Mouse (Mus musculus) lung, embryonic 16.5 days (tissue): ENCODE results near the gene E030018B13Rik. TPM values are rescaled to one million over a fixed set of nuclear protein-coding genes. Genes with fewer than 3 reads are reported as not detected.

Source experiments
- ATAC-seq: fragments of 200-750 bp; cut with Nextera tagmentation; 2 replicates; pipeline ENCODE4 v1.8.0; 2017; ENCODE audit warnings: low read depth, mild to moderate bottlenecking, moderate library complexity
- H3K27ac ChIP-seq: fragments of 300-500 bp; sonication (generic); 2 replicates; pipeline ENCODE4 v1.5.1; 2014; ENCODE audit warnings: mild to moderate bottlenecking, control low read depth, low read length
- H3K27me3 ChIP-seq: fragments of 300-500 bp; sonication (generic); 2 replicates; pipeline ENCODE4 v1.6.1; 2014; ENCODE audit warnings: low read depth, low read length, mixed read lengths; ENCODE audit not compliant: control insufficient read depth, insufficient read depth
- H3K36me3 ChIP-seq: fragments of 300-500 bp; sonication (generic); 2 replicates; pipeline ENCODE4 v1.6.1; 2014; ENCODE audit warnings: low read length; ENCODE audit not compliant: control insufficient read depth, insufficient read depth
- H3K4me1 ChIP-seq: fragments of 300-500 bp; sonication (generic); replicated peaks from 2 replicates; pipeline ENCODE4 v1.6.1; 2014; ENCODE audit warnings: low read length, mixed read lengths; ENCODE audit not compliant: control insufficient read depth, insufficient read depth
- H3K4me2 ChIP-seq: fragments of 300-500 bp; sonication (generic); 2 replicates; pipeline ENCODE4 v1.6.1; 2014; ENCODE audit warnings: low read depth, low read length, control low read depth
- H3K4me3 ChIP-seq: fragments of 300-500 bp; sonication (generic); 2 replicates; pipeline ENCODE4 v1.5.1; 2014; ENCODE audit warnings: mild to moderate bottlenecking, low read length, control low read depth
- H3K9ac ChIP-seq: fragments of 300-500 bp; sonication (generic); 2 replicates; pipeline ENCODE4 v1.6.1; 2014; ENCODE audit warnings: low read length, control low read depth
- H3K9me3 ChIP-seq: fragments of 300-500 bp; sonication (generic); 2 replicates; pipeline ENCODE4 v1.6.1; 2016; ENCODE audit warnings: low read length; ENCODE audit not compliant: control insufficient read depth
- WGBS: fragments of 180-500 bp; shearing (Covaris S2); extraction: QIAGEN DNeasy Blood & Tissue Kit; methylation state at CpG from one replicate; pipeline ENCODE4 v1.1.7; 2014; 5-methylcytosine and 5-hydroxymethylcytosine counted together
- polyA plus RNA-seq: library from polyadenylated mRNA; unstranded; fragments of >200 nt; fragmentation: Nextera tagmentation; extraction: Ambion mirVana; gene quantifications from 2 replicates; pipeline ENCODE4 v1.2.1, GENCODE M21; 2015

The E030018B13Rik gene
- polyA plus RNA-seq, 1 experiment from 2014 or later = not detected

GRCm38 (mm10) chr7:63938066-63938913 is 21.6 kb downstream of the E030018B13Rik start:
- Histone ChIP-seq H3K36me3 (no peaks in the 10 kb centered on the region), H3K9ac (peak overlapping the region; percentile 76), H3K9me3 (no peaks in the 10 kb centered on the region), H3K4me3 (peak overlapping the region; percentile 62), H3K27ac (peak overlapping the region; percentile 95), H3K4me2 (peak overlapping the region; percentile 91), H3K4me1 (peaks cover 22% of the 10 kb centered on the region), H3K27me3 (no peaks in the 10 kb centered on the region)
- under 1% methylated on average over 104 of the region's 121 CpGs for WGBS
- ATAC-seq = peak; percentile 51

GRCm38 (mm10) chr7:63938914-63939396 is 22.3 kb downstream of the E030018B13Rik start, which contains the start of gene Klf13:
Gene Klf13, minus strand, starts transcription at chr7:63938915.
- Histone ChIP-seq H3K27ac (peak within 1 kb of the TSS; percentile 100), H3K27me3 (no peaks in the 10 kb centered on the region), H3K4me1 (peaks cover 22% of the 10 kb centered on the region), H3K9me3 (no peaks in the 10 kb centered on the region), H3K4me3 (peak within 1 kb of the TSS; percentile 62), H3K9ac (peak within 1 kb of the TSS; percentile 88), H3K36me3 (no peaks in the 10 kb centered on the region), H3K4me2 (peak within 1 kb of the TSS; percentile 91)
- ATAC-seq = peak; percentile 88
- WGBS = under 1% methylated on average over 44 of the region's 50 CpGs

- peak; percentile 70 for ATAC-seq
- WGBS = under 1% methylated on average over 37 of the region's 39 CpGs
Measured at GRCm38 (mm10) chr7:63939397-63939951, 22.8 kb downstream of the E030018B13Rik start.

GRCm38 (mm10) chr7:63940321-63940720 is 23.7 kb downstream of the E030018B13Rik start:
- Histone ChIP-seq H3K36me3 (no peaks in the 10 kb centered on the region), H3K4me3 (no peak overlapping the region), H3K27me3 (no peaks in the 10 kb centered on the region), H3K9me3 (no peaks in the 10 kb centered on the region), H3K4me1 (peaks cover 16% of the 10 kb centered on the region), H3K9ac (no peak overlapping the region), H3K27ac (peak overlapping the region; percentile 100), H3K4me2 (no peak overlapping the region)
- WGBS = 86% methylated on average over 5 of the region's 5 CpGs
- ATAC-seq = no peak

More at GRCm38 (mm10) chr7:63939397-63939951, 22.8 kb downstream of the E030018B13Rik start:
- Histone ChIP-seq H3K9ac (peak overlapping the region; percentile 88), H3K27me3 (no peaks in the 10 kb centered on the region), H3K4me3 (peak overlapping the region; percentile 62), H3K36me3 (no peaks in the 10 kb centered on the region), H3K4me2 (peak overlapping the region; percentile 85), H3K27ac (peak overlapping the region; percentile 100), H3K4me1 (peaks cover 22% of the 10 kb centered on the region), H3K9me3 (no peaks in the 10 kb centered on the region)

GRCm38 (mm10) chr7:63941050-63941449 is 24.4 kb downstream of the E030018B13Rik start:
- H3K9ac ChIP-seq = no peak overlapping the region
- no peak for ATAC-seq
- H3K27me3 ChIP-seq = no peaks in the 10 kb centered on the region
- H3K36me3 ChIP-seq = no peaks in the 10 kb centered on the region
- H3K4me3 ChIP-seq = no peak overlapping the region
- H3K4me2 ChIP-seq = no peak overlapping the region
- H3K27ac ChIP-seq = no peak overlapping the region
- H3K9me3 ChIP-seq = no peaks in the 10 kb centered on the region
- H3K4me1 ChIP-seq = peaks cover 9% of the 10 kb centered on the region; the same call in 1 of the 2 replicates
- 83% methylated on average over 3 of the region's 3 CpGs for WGBS

- Histone ChIP-seq H3K4me1 (peaks cover 9% of the 10 kb centered on the region; the same call in 1 of the 2 replicates), H3K36me3 (no peaks in the 10 kb centered on the region), H3K27ac (peak overlapping the region; percentile 32; the same call in 1 of the 2 replicates), H3K27me3 (no peaks in the 10 kb centered on the region), H3K4me3 (no peak overlapping the region), H3K9ac (no peak overlapping the region), H3K4me2 (no peak overlapping the region), H3K9me3 (no peaks in the 10 kb centered on the region)
- WGBS = 49% methylated on average over 4 of the region's 4 CpGs
- no peak for ATAC-seq
Measured at GRCm38 (mm10) chr7:63941501-63941900, 24.8 kb downstream of the E030018B13Rik start.

GRCm38 (mm10) chr7:63943946-63944345 is 27.3 kb downstream of the E030018B13Rik start:
- Histone ChIP-seq H3K27ac (no peak overlapping the region), H3K4me3 (no peak overlapping the region), H3K4me1 (peaks cover 9% of the 10 kb centered on the region; the same call in 1 of the 2 replicates), H3K9me3 (no peaks in the 10 kb centered on the region), H3K36me3 (no peaks in the 10 kb centered on the region), H3K9ac (no peak overlapping the region), H3K4me2 (no peak overlapping the region), H3K27me3 (no peaks in the 10 kb centered on the region)
- WGBS = 27% methylated on average over 2 of the region's 2 CpGs
- no peak for ATAC-seq

- Histone ChIP-seq H3K27ac (no peak overlapping the region), H3K9me3 (no peaks in the 10 kb centered on the region), H3K27me3 (no peaks in the 10 kb centered on the region), H3K36me3 (no peaks in the 10 kb centered on the region), H3K4me1 (no peaks in the 10 kb centered on the region), H3K4me3 (no peak overlapping the region), H3K9ac (no peak overlapping the region), H3K4me2 (no peak overlapping the region)
- no peak for ATAC-seq
- WGBS = 57% methylated on average over 11 of the region's 11 CpGs
Measured at GRCm38 (mm10) chr7:63947514-63948487, 31.1 kb downstream of the E030018B13Rik start.
